Mouse (Mus musculus): ENCODE data around the gene Olfr1489.
"Not testable (repeated sequence)": the region's sequence is repeated elsewhere in the genome, so short reads cannot be mapped to it uniquely, and the experiment has no call there.

Olfr1489 gene

DNA sequence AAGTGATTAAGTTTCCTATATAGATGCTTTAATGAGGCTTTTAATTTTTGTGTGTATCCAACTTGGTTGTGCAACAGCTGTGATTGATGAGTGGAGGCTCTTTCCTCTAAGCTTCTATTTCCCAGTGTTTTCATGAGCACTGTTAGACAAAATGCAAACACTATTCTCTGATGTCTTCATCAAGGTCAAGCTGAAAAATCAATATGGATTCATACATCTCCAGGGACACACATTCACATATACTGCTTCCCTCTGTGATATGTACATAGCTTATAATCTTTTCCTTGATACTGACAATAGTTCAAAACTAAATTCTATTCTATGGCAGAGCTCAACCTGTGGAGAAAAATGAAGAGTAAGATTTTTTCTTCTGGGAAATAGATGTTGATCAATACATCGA is at the start of gene Olfr1489:
Gene Olfr1489 (plus strand): TSS at position 301 of the 400 bp plus-strand sequence.
- no peak for DNase-seq

DNA sequence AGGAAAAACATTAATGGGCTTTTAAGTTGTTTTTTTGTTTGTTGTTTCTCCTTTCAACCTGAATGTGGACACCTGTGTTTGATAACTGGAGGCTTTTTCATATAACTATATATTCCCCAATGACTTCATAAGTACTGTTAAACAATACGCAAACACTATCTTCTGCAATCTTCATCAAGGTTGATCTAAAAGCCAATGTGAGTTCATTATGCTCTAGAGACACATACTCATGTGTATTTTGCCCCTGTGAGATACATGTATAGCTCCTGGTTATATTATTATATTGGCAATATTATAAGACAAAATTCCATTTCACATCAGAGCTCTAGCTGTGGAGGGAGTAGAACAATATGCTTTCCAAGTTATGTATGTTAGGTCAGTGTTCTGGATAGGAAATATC is 48.2 kb upstream of the Olfr1489 start, which contains the start of gene Olfr1484:
Gene Olfr1484 (plus strand): TSS at position 301 of the 400 bp plus-strand sequence.
- no peak for DNase-seq

GRCm38 (mm10) chr19:13617075-13617474 is 14.3 kb upstream of the Olfr1489 start, which contains the start of gene Olfr1487:
Gene Olfr1487 (plus strand): TSS chr19:13617375.
- not testable (repeated sequence) for DNase-seq

- no peak for DNase-seq
Observed at GRCm38 (mm10) chr19:13650791-13651190, 19.4 kb downstream of the Olfr1489 start, which contains the start of gene Olfr1490. Gene Olfr1490 (plus strand): TSS chr19:13651091.
